Comparison of ENCODE assay signal across 10 mouse cellular contexts in genomic region chr4:22018414-22018813, GRCm38 (mm10).
A peak's percentile ranks its signal among the peaks of the same experiment; 100 is the strongest.
DNase-seq lines count a peak whose midpoint lies in the region; ATAC-seq lines count a peak whose summit lies in the region.
"Had no signal": no experiment of that assay in that cellular context is flagged by ENCODE, and none has a peak within 500 bp of the region (broad histone marks: within the 10 kb centered on the region; RNA-seq: fewer than 3 reads in every experiment).

No protein-coding gene starts in this region.

- peak overlapping the region; percentile 26; the same call in 1 of the 2 replicates for H3K9ac ChIP-seq in forebrain, embryonic 15.5 days (replicated peaks)
- no peak overlapping the region for H3K9ac ChIP-seq in hindbrain, embryonic 12.5 days
- H3K9ac ChIP-seq in midbrain, embryonic 11.5 days (ENCODE audit: low read length): no peak overlapping the region
- peak overlapping the region; percentile 62 for H3K9ac ChIP-seq in neural tube, embryonic 13.5 days
- H3K9ac ChIP-seq: embryonic facial prominence, embryonic 13.5 days; liver, embryonic 15.5 days had no signal

- no peaks in the 10 kb centered on the region for H3K9me3 ChIP-seq in forebrain, embryonic 15.5 days
- H3K9me3 ChIP-seq in hindbrain, embryonic 12.5 days (replicated peaks): no peaks in the 10 kb centered on the region
- no peaks in the 10 kb centered on the region; the same call in 1 of the 2 replicates for H3K9me3 ChIP-seq in midbrain, embryonic 11.5 days (ENCODE audit: control insufficient read depth, low read length)
- H3K9me3 ChIP-seq in neural tube, embryonic 13.5 days: no peaks in the 10 kb centered on the region
- H3K9me3 ChIP-seq: embryonic facial prominence, embryonic 13.5 days; liver, embryonic 15.5 days had no signal

- H3K27ac ChIP-seq in forebrain, embryonic 15.5 days (replicated peaks): no peak overlapping the region
- 0 out of 2 replicates have a peak overlapping the region, but pooled peaks have one; percentile 40 for H3K27ac ChIP-seq in hindbrain, embryonic 12.5 days
- H3K27ac ChIP-seq in midbrain, embryonic 11.5 days (ENCODE audit: low read depth, low read length): no peak overlapping the region
- no peak overlapping the region for H3K27ac ChIP-seq in neural tube, embryonic 13.5 days (replicated peaks)
- H3K27ac ChIP-seq: embryonic facial prominence, embryonic 13.5 days; liver, embryonic 15.5 days had no signal

- H3K36me3 ChIP-seq in forebrain, embryonic 15.5 days: no peaks in the 10 kb centered on the region
- no peaks in the 10 kb centered on the region for H3K36me3 ChIP-seq in hindbrain, embryonic 12.5 days
- H3K36me3 ChIP-seq in midbrain, embryonic 11.5 days (ENCODE audit: control insufficient read depth, insufficient read depth, low read length): no peaks in the 10 kb centered on the region
- H3K36me3 ChIP-seq in neural tube, embryonic 13.5 days: no peaks in the 10 kb centered on the region
- H3K36me3 ChIP-seq: embryonic facial prominence, embryonic 13.5 days; liver, embryonic 15.5 days had no signal

- H3K4me1 ChIP-seq in forebrain, embryonic 15.5 days: peaks cover 12% of the 10 kb centered on the region
- peaks cover 5% of the 10 kb centered on the region; the same call in 1 of the 2 replicates for H3K4me1 ChIP-seq in hindbrain, embryonic 12.5 days
- H3K4me1 ChIP-seq in midbrain, embryonic 11.5 days (ENCODE audit: control insufficient read depth, insufficient read depth, low read length): no peaks in the 10 kb centered on the region
- peaks cover 12% of the 10 kb centered on the region for H3K4me1 ChIP-seq in neural tube, embryonic 13.5 days (replicated peaks)
- H3K4me1 ChIP-seq: embryonic facial prominence, embryonic 13.5 days; liver, embryonic 15.5 days had no signal

- H3K4me2 ChIP-seq in forebrain, embryonic 15.5 days (replicated peaks): no peak overlapping the region; the same call in 1 of the 2 replicates
- H3K4me2 ChIP-seq in hindbrain, embryonic 12.5 days (replicated peaks): peak overlapping the region; percentile 17; the same call in 1 of the 2 replicates
- H3K4me2 ChIP-seq in midbrain, embryonic 11.5 days: no peak overlapping the region
- peak overlapping the region; percentile 33; the same call in 1 of the 2 replicates for H3K4me2 ChIP-seq in neural tube, embryonic 13.5 days
- H3K4me2 ChIP-seq: embryonic facial prominence, embryonic 13.5 days; liver, embryonic 15.5 days had no signal

- H3K27me3 ChIP-seq in forebrain, embryonic 15.5 days: no peaks in the 10 kb centered on the region
- no peaks in the 10 kb centered on the region for H3K27me3 ChIP-seq in hindbrain, embryonic 12.5 days
- no peaks in the 10 kb centered on the region for H3K27me3 ChIP-seq in midbrain, embryonic 11.5 days (ENCODE audit: control insufficient read depth, insufficient read depth, low read length)
- no peaks in the 10 kb centered on the region for H3K27me3 ChIP-seq in neural tube, embryonic 13.5 days
- H3K27me3 ChIP-seq: liver, embryonic 15.5 days had no signal

- no peak for DNase-seq in midbrain, embryonic 11.5 days (ENCODE audit: low spot score, missing footprints)
- no peak for DNase-seq in heart, adult 8-10 months (ENCODE audit: low spot score)
- DNase-seq in lung, postnatal 25 days (ENCODE audit: low spot score): no peak
- no peak for DNase-seq in frontal cortex, postnatal 10 days (ENCODE audit: low spot score in 2 of 2)
- DNase-seq: adrenal gland, postnatal 25 days had no signal

- 49% methylated on average over 5 of the region's 5 CpGs for WGBS in forebrain, embryonic 15.5 days
- 41% methylated on average over 5 of the region's 5 CpGs for WGBS in hindbrain, embryonic 12.5 days
- 48% methylated on average over 5 of the region's 5 CpGs for WGBS in midbrain, embryonic 11.5 days
- 23% methylated on average over 5 of the region's 5 CpGs for WGBS in neural tube, embryonic 13.5 days

- no peak; the same call in 1 of the 2 replicates for ATAC-seq in forebrain, embryonic 15.5 days (replicated peaks)
- ATAC-seq in hindbrain, embryonic 12.5 days (ENCODE audit: low FRiP score): peak; percentile 33
- peak; percentile 38; the same call in 1 of the 2 replicates for ATAC-seq in midbrain, embryonic 11.5 days (ENCODE audit: low FRiP score)
- peak; percentile 69; the same call in 1 of the 2 replicates for ATAC-seq in neural tube, embryonic 13.5 days (ENCODE audit: low read depth)

- H3K4me3 ChIP-seq in forebrain, embryonic 15.5 days: no peak overlapping the region
- H3K4me3 ChIP-seq in hindbrain, embryonic 12.5 days: no peak overlapping the region
- no peak overlapping the region for H3K4me3 ChIP-seq in midbrain, embryonic 11.5 days (ENCODE audit: low read depth, low read length)
- H3K4me3 ChIP-seq in neural tube, embryonic 13.5 days: no peak overlapping the region
- H3K4me3 ChIP-seq: embryonic facial prominence, embryonic 13.5 days; liver, embryonic 15.5 days had no signal

Comparison
In these comparisons a context has a peak if more than half of its experiments do, and no peak if none do; other contexts are left out.
1. H3K4me2 ChIP-seq: peak in hindbrain, embryonic 12.5 days (single experiment) and neural tube, embryonic 13.5 days (single experiment); none in forebrain, embryonic 15.5 days (single experiment) and midbrain, embryonic 11.5 days (single experiment).
2. H3K9ac ChIP-seq: peak in forebrain, embryonic 15.5 days (single experiment) and neural tube, embryonic 13.5 days (single experiment); none in hindbrain, embryonic 12.5 days (single experiment) and midbrain, embryonic 11.5 days (single experiment).